Mouse (Mus musculus): ENCODE measurements around the gene Dlgap1. TPM values are rescaled to one million over a fixed set of nuclear protein-coding genes. Genes with fewer than 3 reads are reported as not detected.

Gene Dlgap1
- polyA plus RNA-seq, 1 experiment from 2014 or later, result 0.08 TPM

GRCm38 (mm10) chr17:70308364-70309231 is 339.7 kb downstream of the Dlgap1 start:
- WGBS (ENCODE audit: insufficient replicate concordance), result 67% methylated on average over 22 of the region's 22 CpGs
- Histone ChIP-seq H3K27me3 (replicated peaks) (no peaks in the 10 kb centered on the region), H3K4me3 (no peak overlapping the region), H3K36me3 (no peaks in the 10 kb centered on the region), H3K4me1 (no peaks in the 10 kb centered on the region), H3K9ac (no peak overlapping the region), H3K27ac (no peak overlapping the region), H3K4me2 (no peak overlapping the region), H3K9me3 (replicated peaks) (no peaks in the 10 kb centered on the region)
- ATAC-seq, result no peak

GRCm38 (mm10) chr17:70316327-70316726 is 347.5 kb downstream of the Dlgap1 start:
- no peak for ATAC-seq
- 67% methylated on average over 5 of the region's 5 CpGs for WGBS (ENCODE audit: insufficient replicate concordance)
- Histone ChIP-seq H3K36me3 (no peaks in the 10 kb centered on the region), H3K4me1 (no peaks in the 10 kb centered on the region), H3K4me2 (no peak overlapping the region), H3K27me3 (replicated peaks) (no peaks in the 10 kb centered on the region), H3K9me3 (replicated peaks) (no peaks in the 10 kb centered on the region), H3K9ac (no peak overlapping the region), H3K4me3 (no peak overlapping the region), H3K27ac (no peak overlapping the region)

GRCm38 (mm10) chr17:70317779-70318178 is 348.9 kb downstream of the Dlgap1 start:
- no peak overlapping the region for H3K4me2 ChIP-seq
- no peaks in the 10 kb centered on the region for H3K4me1 ChIP-seq
- H3K36me3 ChIP-seq, result no peaks in the 10 kb centered on the region
- no peak overlapping the region for H3K27ac ChIP-seq
- no peaks in the 10 kb centered on the region for H3K27me3 ChIP-seq (replicated peaks)
- 70% methylated on average over 7 of the region's 7 CpGs for WGBS (ENCODE audit: insufficient replicate concordance)
- no peaks in the 10 kb centered on the region for H3K9me3 ChIP-seq (replicated peaks)
- ATAC-seq, result no peak
- no peak overlapping the region for H3K4me3 ChIP-seq
- H3K9ac ChIP-seq, result no peak overlapping the region

- no peak overlapping the region for H3K27ac ChIP-seq
- H3K36me3 ChIP-seq, result no peaks in the 10 kb centered on the region
- ATAC-seq, result no peak
- WGBS (ENCODE audit: insufficient replicate concordance), result 72% methylated on average over 6 of the region's 6 CpGs
- no peaks in the 10 kb centered on the region for H3K9me3 ChIP-seq (replicated peaks)
- no peaks in the 10 kb centered on the region for H3K27me3 ChIP-seq (replicated peaks)
- no peak overlapping the region for H3K4me3 ChIP-seq
- H3K9ac ChIP-seq, result no peak overlapping the region
- no peak overlapping the region for H3K4me2 ChIP-seq
- H3K4me1 ChIP-seq, result no peaks in the 10 kb centered on the region
These were observed 353.1 kb downstream of the Dlgap1 start for GRCm38 (mm10) chr17:70321976-70322375.

- no peak for ATAC-seq
- Histone ChIP-seq H3K9ac (no peak overlapping the region), H3K4me2 (no peak overlapping the region), H3K4me1 (no peaks in the 10 kb centered on the region), H3K4me3 (no peak overlapping the region), H3K27ac (no peak overlapping the region), H3K9me3 (replicated peaks) (peaks cover 5% of the 10 kb centered on the region; the same call in 1 of the 2 replicates), H3K27me3 (replicated peaks) (no peaks in the 10 kb centered on the region), H3K36me3 (no peaks in the 10 kb centered on the region)
- WGBS (ENCODE audit: insufficient replicate concordance), result 59% methylated on average over 6 of the region's 6 CpGs
These were observed 364.6 kb downstream of the Dlgap1 start for GRCm38 (mm10) chr17:70333440-70333839.

GRCm38 (mm10) chr17:70334171-70334570 is 365.3 kb downstream of the Dlgap1 start:
- Histone ChIP-seq H3K4me3 (no peak overlapping the region), H3K9me3 (replicated peaks) (peaks cover 5% of the 10 kb centered on the region; the same call in 1 of the 2 replicates), H3K4me2 (no peak overlapping the region), H3K4me1 (no peaks in the 10 kb centered on the region), H3K9ac (no peak overlapping the region), H3K27ac (no peak overlapping the region), H3K27me3 (replicated peaks) (no peaks in the 10 kb centered on the region), H3K36me3 (no peaks in the 10 kb centered on the region)
- no peak for ATAC-seq
- 39% methylated on average over 3 of the region's 3 CpGs for WGBS (ENCODE audit: insufficient replicate concordance)

- Histone ChIP-seq H3K27me3 (replicated peaks) (no peaks in the 10 kb centered on the region), H3K4me3 (no peak overlapping the region), H3K36me3 (no peaks in the 10 kb centered on the region), H3K9ac (no peak overlapping the region), H3K9me3 (replicated peaks) (peaks cover 2% of the 10 kb centered on the region; the same call in 1 of the 2 replicates), H3K4me2 (no peak overlapping the region), H3K27ac (no peak overlapping the region), H3K4me1 (no peaks in the 10 kb centered on the region)
- no peak for ATAC-seq
- 72% methylated on average over 7 of the region's 7 CpGs for WGBS (ENCODE audit: insufficient replicate concordance)
These were observed 370.9 kb downstream of the Dlgap1 start for GRCm38 (mm10) chr17:70339821-70340220.

- Histone ChIP-seq H3K36me3 (no peaks in the 10 kb centered on the region), H3K4me3 (no peak overlapping the region), H3K9ac (no peak overlapping the region), H3K9me3 (replicated peaks) (no peaks in the 10 kb centered on the region), H3K27ac (no peak overlapping the region), H3K27me3 (replicated peaks) (no peaks in the 10 kb centered on the region), H3K4me1 (no peaks in the 10 kb centered on the region), H3K4me2 (no peak overlapping the region)
- WGBS (ENCODE audit: insufficient replicate concordance), result 73% methylated on average over 8 of the region's 8 CpGs
- ATAC-seq, result no peak
These were observed 372.4 kb downstream of the Dlgap1 start for GRCm38 (mm10) chr17:70341230-70341629.

- H3K4me3 ChIP-seq, result no peak overlapping the region
- no peak overlapping the region for H3K9ac ChIP-seq
- H3K4me2 ChIP-seq, result no peak overlapping the region
- no peaks in the 10 kb centered on the region for H3K36me3 ChIP-seq
- 57% methylated on average over 6 of the region's 6 CpGs for WGBS (ENCODE audit: insufficient replicate concordance)
- no peaks in the 10 kb centered on the region for H3K4me1 ChIP-seq
- no peaks in the 10 kb centered on the region for H3K9me3 ChIP-seq (replicated peaks)
- no peak for ATAC-seq
- no peaks in the 10 kb centered on the region for H3K27me3 ChIP-seq (replicated peaks)
- H3K27ac ChIP-seq, result no peak overlapping the region
These were observed 373.0 kb downstream of the Dlgap1 start for GRCm38 (mm10) chr17:70341920-70342319.

- no peaks in the 10 kb centered on the region for H3K9me3 ChIP-seq (replicated peaks)
- no peak for ATAC-seq
- no peak overlapping the region for H3K4me2 ChIP-seq
- H3K27ac ChIP-seq, result no peak overlapping the region
- WGBS (ENCODE audit: insufficient replicate concordance), result 61% methylated on average over 4 of the region's 4 CpGs
- no peaks in the 10 kb centered on the region for H3K36me3 ChIP-seq
- no peaks in the 10 kb centered on the region for H3K4me1 ChIP-seq
- H3K4me3 ChIP-seq, result no peak overlapping the region
- H3K27me3 ChIP-seq (replicated peaks), result no peaks in the 10 kb centered on the region
- H3K9ac ChIP-seq, result no peak overlapping the region
These were observed 378.5 kb downstream of the Dlgap1 start for GRCm38 (mm10) chr17:70347403-70347802.

- no peak for ATAC-seq
- WGBS (ENCODE audit: insufficient replicate concordance), result 62% methylated on average over 3 of the region's 3 CpGs
- no peaks in the 10 kb centered on the region for H3K9me3 ChIP-seq (replicated peaks)
- H3K9ac ChIP-seq, result no peak overlapping the region
- H3K4me3 ChIP-seq, result no peak overlapping the region
- H3K4me2 ChIP-seq, result no peak overlapping the region
- H3K27me3 ChIP-seq (replicated peaks), result no peaks in the 10 kb centered on the region
- no peaks in the 10 kb centered on the region for H3K36me3 ChIP-seq
- H3K4me1 ChIP-seq, result no peaks in the 10 kb centered on the region
- H3K27ac ChIP-seq, result no peak overlapping the region
These were observed 394.7 kb downstream of the Dlgap1 start for GRCm38 (mm10) chr17:70363561-70363960.

- ATAC-seq, result no peak
- no peak overlapping the region for H3K4me2 ChIP-seq
- 58% methylated on average over 1 of the region's 1 CpGs for WGBS (ENCODE audit: insufficient replicate concordance)
- no peaks in the 10 kb centered on the region for H3K4me1 ChIP-seq
- no peak overlapping the region for H3K4me3 ChIP-seq
- H3K36me3 ChIP-seq, result no peaks in the 10 kb centered on the region
- no peak overlapping the region for H3K9ac ChIP-seq
- no peaks in the 10 kb centered on the region for H3K27me3 ChIP-seq (replicated peaks)
- no peak overlapping the region for H3K27ac ChIP-seq
- no peaks in the 10 kb centered on the region for H3K9me3 ChIP-seq (replicated peaks)
These were observed 395.1 kb downstream of the Dlgap1 start for GRCm38 (mm10) chr17:70363971-70364370.
